Mouse (Mus musculus) ES-E14 (cell line): Measurements from ENCODE around the gene Fgd5.

Source experiments
- MAFK ChIP-seq: IDR thresholded peaks from 2 replicates; pipeline ENCODE4 v1.6.1; 2014; ENCODE audit warnings: mild to moderate bottlenecking, low read depth, low read length, inconsistent platforms; ENCODE audit not compliant: insufficient read depth
- ZNF384 ChIP-seq: IDR thresholded peaks from 2 replicates; pipeline ENCODE4 v1.6.1; 2012; ENCODE audit warnings: low read depth, low read length, inconsistent platforms

- TF ChIP-seq MAFK (no peak), ZNF384 (no peak)
Measured at GRCm38 (mm10) chr6:92038158-92038557, 59.5 kb downstream of the Fgd5 start.
